Mouse (Mus musculus): ENCODE results near the gene Golga5.

DNA sequence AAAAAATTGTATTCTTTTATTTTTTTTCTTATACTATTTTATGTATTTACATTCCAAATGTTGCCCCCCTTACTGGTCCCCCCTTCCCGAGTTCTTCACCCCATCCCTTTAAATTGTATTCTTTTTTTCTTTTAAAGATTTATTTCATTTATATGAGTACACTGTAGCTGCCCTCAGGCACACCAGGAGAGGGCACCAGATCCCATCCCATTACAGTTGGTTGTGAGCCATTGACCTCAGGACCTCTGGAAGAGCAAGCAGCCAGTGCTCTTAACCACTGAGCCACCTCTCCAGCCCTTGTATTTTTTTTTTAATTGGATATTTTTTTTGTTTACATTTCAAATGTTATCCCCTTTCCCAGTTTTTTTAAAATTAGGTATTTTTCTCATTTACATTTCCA, 799 bp upstream of the Golga5 start:
- no peak for TF ChIP-seq ZNF384 (IDR thresholded peaks at IDR 0.05; ENCODE audit: low read depth, low read length)
- TF ChIP-seq HCFC1 (IDR thresholded peaks at IDR 0.05; ENCODE audit: borderline replicate concordance, insufficient read depth, low read length), result no peak

Data from ES-E14 (cell line).